Mouse (Mus musculus): ENCODE measurements around the gene Trim11.
A peak's percentile ranks its signal among the peaks of the same experiment; 100 is the strongest.

DNA sequence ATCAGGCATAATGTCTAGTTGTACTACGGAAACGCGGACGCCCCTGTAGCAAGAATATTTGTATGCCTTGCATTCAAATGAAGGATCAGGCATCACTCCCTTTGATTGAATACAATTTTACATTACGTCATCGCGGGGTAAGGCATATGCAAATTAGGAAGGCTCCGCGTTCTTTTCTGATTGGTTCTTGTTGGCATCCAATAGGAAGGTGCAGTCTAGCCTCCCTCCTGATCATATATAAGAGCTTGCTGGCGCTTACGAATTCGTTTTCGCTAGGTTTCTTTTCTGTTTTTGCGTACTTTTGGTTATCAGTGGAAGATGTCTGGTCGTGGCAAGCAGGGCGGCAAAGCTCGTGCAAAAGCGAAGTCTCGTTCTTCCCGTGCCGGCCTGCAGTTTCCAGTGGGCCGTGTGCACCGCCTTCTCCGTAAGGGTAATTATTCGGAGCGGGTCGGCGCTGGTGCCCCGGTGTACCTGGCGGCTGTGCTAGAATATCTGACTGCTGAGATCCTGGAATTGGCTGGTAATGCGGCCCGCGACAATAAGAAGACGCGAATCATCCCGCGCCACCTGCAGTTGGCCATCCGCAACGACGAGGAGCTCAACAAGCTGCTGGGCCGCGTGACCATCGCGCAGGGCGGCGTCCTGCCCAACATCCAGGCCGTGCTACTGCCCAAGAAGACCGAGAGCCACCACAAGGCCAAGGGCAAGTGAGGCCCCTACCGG is 23.3 kb upstream of the Trim11 start, which contains the start of the genes Hist3h2a and Trim17:
- TF ChIP-seq CTCF (IDR thresholded peaks at IDR 0.05; ENCODE audit: low read depth) (peak; percentile 75), EP300 (IDR thresholded peaks at IDR 0.05; ENCODE audit: low read depth) (peak; percentile 91)
